Mouse (Mus musculus) left cerebral cortex, adult 2 months (tissue): ENCODE results near the gene Bex1. TPM values are rescaled to one million over a fixed set of nuclear protein-coding genes. Genes with fewer than 3 reads are reported as not detected.

ENCODE experiments used
- DNase-seq, 2 experiments: peaks; one replicate each; pipeline ENCODE4 v3.0.0; 2021 to 2022; ENCODE audit warnings: low spot score in 2 of 2, mixed read lengths in 1 of 2; ENCODE audit errors: extremely low spot score in 1 of 2
- H3K27ac ChIP-seq: fragments of 200-600 bp; 2 replicates; pipeline ENCODE4 v1.8.1; 2022
- H3K4me3 ChIP-seq: fragments of 200-600 bp; 2 replicates; pipeline ENCODE4 v1.8.1; 2022
- CTCF ChIP-seq: fragments of 200-600 bp; IDR thresholded peaks from 2 replicates; pipeline ENCODE4 v1.8.1; 2022; ENCODE audit warnings: antibody characterized with exemption, mild to moderate bottlenecking, moderate library complexity
- intact Hi-C: fragments of 180-260 bp; cut with DNase I; formaldehyde crosslinking; loops from one replicate; pipeline ENCODE4 v1.15.1; 2025
- microRNA-seq, 2 experiments: library from miRNA; unstranded; fragments of <30 nt; microRNA quantifications; one replicate each; pipeline ENCODE4 v1.2.0; 2021
- total RNA-seq, 2 experiments: library from RNA; stranded (reverse); gene quantifications; 2 replicates each; pipeline ENCODE4 v1.2.3; 2021

Gene Bex1
- total RNA-seq, 2 experiments from 2014 or later: 86.5 to 89.7 TPM

DNA sequence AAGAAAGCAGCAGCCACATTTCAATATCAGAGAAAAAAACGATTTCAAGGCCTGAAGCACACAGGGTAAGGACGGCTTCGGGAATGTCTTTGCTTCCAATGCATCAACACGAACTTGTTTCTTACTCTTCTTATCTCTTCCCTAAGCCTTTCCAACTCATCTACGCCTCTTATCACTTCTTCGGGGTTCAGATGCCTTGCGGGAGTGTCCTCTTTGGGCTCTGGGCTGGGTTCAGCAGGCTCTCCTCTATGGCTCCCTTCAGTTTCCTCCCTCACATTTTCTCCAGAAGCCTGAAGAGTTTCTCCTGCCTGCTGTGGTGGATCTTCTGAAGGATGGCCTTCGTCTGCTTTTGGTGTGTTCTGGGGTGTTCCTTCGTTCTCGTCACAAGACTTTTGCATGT is 44.7 kb downstream of the Bex1 start:
- no peak for DNase-seq
- intact Hi-C loops: no loop called here
- Histone ChIP-seq H3K4me3 (no peak overlapping the region), H3K27ac (no peak overlapping the region)
- TF ChIP-seq CTCF: no peak

Small RNA genes lying within 50 kb of the gene (microRNA-seq; reads per million reads assigned to microRNA genes)
- gene Mir6383: 0 reads per million in 2 experiments

Other genes starting within 250 kb of the Bex1 start
- 10 to 100 TPM; 59.2 to 73.2 TPM for gene Arxes2, start 221.7 kb downstream of the Bex1 start, total RNA-seq
- gene Arxes1, start 182.1 kb downstream of the Bex1 start, total RNA-seq: 10 to 100 TPM; 29.3 to 31.6 TPM
- 100 to 1,000 TPM; 346 to 347 TPM for gene Bex2, start 147.3 kb downstream of the Bex1 start, total RNA-seq
- not detected for gene Nxf3, start 130.3 kb downstream of the Bex1 start, total RNA-seq
- gene Bex4, start 76.5 kb downstream of the Bex1 start, total RNA-seq: 10 to 100 TPM; 16.8 to 17.3 TPM
- 10 to 100 TPM; 30.8 to 39.2 TPM for gene Tceal8, start 43.2 kb downstream of the Bex1 start, total RNA-seq
- gene Tceal5, start 11.6 kb downstream of the Bex1 start, total RNA-seq: 100 to 1,000 TPM in 1 of 2 experiments, 10 to 100 TPM in 1; 99.1 to 155 TPM
- 1 to 10 TPM; 2.2 to 2.9 TPM for gene Tceal7, start 734 bp downstream of the Bex1 start, total RNA-seq
- 100 to 1,000 TPM; 124 to 129 TPM for gene Tceal9, start 29.6 kb upstream of the Bex1 start, total RNA-seq
- 100 to 1,000 TPM; 276 to 281 TPM for gene Bex3, start 54.7 kb upstream of the Bex1 start, total RNA-seq